Mouse (Mus musculus): Measurements from ENCODE around the gene Syk. TPM values are rescaled to one million over a fixed set of nuclear protein-coding genes. Genes with fewer than 3 reads are reported as not detected.

Gene Syk
- polyA plus RNA-seq, 1 experiment from 2014 or later, result 5.0 TPM

Other genes with a start within 250 kb of the Syk start
- 0.20 and 0.35 TPM in 2 replicates for gene Diras2, start 51.9 kb upstream of the Syk start, polyA plus RNA-seq (2015; fragmentation: Nextera tagmentation; extraction: Ambion mirVana)

All from lung, embryonic 16.5 days (tissue).